Mouse (Mus musculus) liver, embryonic 14.5 days (tissue): Measurements from ENCODE around the gene Nptn.

Experiments used
- CTCF ChIP-seq: IDR thresholded peaks from 2 replicates; pipeline ENCODE4 v1.5.1; 2016; ENCODE audit warnings: antibody characterized with exemption, low read depth, control low read depth
- EP300 ChIP-seq: IDR thresholded peaks from 2 replicates; pipeline ENCODE4 v1.6.1; 2016; ENCODE audit warnings: antibody characterized with exemption, low read depth

GRCm38 (mm10) chr9:58688076-58688475 lies 106.0 kb downstream of the Nptn start:
- TF ChIP-seq CTCF: no peak
- no peak for TF ChIP-seq EP300
